Mouse (Mus musculus): ENCODE measurements around the gene Smarcad1. TPM values are rescaled to one million over a fixed set of nuclear protein-coding genes. Genes with fewer than 3 reads are reported as not detected.

The Smarcad1 gene
- total RNA-seq (2023) = 62.5 TPM

DNA sequence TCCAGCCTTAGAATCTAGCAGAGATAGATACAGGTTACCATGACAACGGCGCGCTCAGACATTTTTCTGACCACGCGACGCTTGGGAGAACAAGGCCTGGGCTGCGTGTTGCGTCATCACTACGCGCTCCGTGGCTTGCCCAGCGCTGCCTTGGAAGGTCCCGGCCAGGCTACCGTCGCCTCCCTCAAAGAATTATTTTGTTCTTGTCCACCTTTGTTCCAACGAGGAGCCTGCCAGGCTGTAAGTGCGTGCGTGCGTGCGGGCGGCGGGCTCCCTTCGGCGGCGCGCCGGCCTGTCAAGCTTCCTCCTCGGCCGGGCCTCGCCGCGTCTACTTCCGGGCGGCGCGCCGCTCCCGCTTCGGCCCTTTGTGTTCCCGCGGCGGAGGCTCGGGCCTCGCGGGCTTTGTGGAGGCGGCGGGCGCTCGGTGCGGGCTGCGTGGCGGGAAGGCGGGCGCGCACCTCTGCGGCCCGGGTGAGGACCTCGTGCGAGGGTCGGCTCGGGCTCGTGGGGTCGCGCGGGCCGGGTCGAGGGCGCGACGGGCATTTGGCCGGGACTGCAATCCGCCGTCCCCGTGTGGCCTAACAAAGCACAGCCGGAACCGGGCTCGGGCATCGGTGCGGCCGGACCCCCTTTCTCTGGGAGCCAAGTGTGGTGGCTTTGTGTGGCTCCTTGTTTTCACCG, at the start of gene Smarcad1:
Gene Smarcad1 (plus strand): TSS at position 93 of the 681 bp plus-strand sequence.

DNA sequence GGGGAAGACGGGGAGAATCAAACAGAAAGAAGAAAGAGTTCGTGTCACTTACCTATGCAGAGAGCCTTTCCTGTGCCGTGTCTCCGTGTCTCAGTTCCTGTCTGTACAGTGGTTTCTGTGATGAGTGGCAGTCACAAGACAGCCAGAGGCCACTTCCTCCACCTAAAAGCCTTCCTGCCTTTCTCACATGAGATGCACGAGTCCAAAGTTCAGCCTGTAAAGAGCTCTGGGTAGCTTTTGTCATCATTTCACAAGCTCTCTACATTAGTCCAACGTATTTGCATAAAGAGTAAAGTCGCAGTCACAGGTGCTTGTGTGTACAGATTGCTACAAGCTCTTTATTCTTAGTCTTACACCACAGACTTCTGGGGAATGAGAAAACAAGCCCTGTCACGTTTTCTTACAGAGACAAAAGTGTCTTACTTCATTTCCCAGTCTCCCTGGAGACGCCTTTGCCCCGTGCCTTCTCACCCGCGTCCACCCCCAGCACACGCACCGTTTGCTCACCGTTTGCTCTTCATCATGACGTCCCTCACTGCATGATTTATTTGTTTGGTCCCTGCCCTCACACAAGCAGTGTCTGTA, 102.3 kb downstream of the Smarcad1 start, which contains the start of gene Hpgds:
Gene Hpgds (minus strand): TSS at position 288 of the 585 bp plus-strand sequence.

Other genes with a start within 250 kb of the Smarcad1 start
- gene Hpgds, start 102.3 kb downstream of the Smarcad1 start, total RNA-seq (2023) = 8.5 TPM